Mouse (Mus musculus): ENCODE measurements around the gene Slc38a6. TPM values are rescaled to one million over a fixed set of nuclear protein-coding genes. Genes with fewer than 3 reads are reported as not detected.

Slc38a6 gene
- total RNA-seq, 2 experiments from 2014 or later: 1.7 to 3.6 TPM

DNA sequence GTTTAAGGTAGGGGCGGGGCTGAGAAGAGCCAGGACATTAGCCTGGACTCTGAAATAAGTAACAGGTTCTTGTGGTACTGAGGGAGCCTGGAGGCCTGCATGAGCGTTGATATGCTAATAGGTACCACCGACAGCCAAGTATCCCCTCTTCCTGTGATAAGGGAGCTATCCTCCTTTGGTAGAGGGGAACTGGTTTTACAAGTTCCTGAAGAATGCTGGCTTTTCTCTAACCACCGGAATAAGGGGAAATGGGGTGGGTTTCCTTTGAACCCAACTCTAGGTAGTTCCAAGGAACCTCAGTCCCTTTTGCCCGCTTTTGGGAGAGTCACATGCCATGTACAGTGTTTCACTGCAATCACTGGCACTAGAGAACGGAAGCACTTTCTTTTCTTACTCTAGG is 98.2 kb downstream of the Slc38a6 start:
- Histone ChIP-seq H3K27ac (no peak overlapping the region), H3K4me3 (no peak overlapping the region)
- intact Hi-C loops (cut with DNase I): loop anchor here (2.0 kb wide), 1 partner anchor 14 kb away; no protein-coding TSS in a partner anchor
- no peak for TF ChIP-seq CTCF (IDR thresholded peaks at IDR 0.05)
- no peak for DNase-seq

DNA sequence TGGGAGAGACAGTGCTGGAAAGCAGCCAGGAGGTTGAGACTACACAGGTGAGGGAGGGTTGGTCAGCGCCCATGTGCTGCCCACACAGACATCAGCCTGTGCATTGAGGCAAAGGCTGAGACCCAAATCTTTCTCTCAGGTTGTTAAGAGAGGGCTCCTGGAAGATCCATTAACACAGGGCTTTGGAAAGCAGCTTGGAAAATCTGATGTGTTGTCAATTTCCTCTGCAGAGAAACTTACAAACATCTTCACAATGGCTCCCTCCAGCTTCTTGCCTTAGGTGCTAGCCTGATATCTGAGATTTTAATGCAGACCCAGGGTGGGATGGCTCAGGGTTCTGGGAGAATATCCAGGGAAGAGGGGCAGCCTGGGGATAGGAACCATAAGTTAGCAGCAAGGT is 105.9 kb downstream of the Slc38a6 start:
- peak; percentile 23 for DNase-seq
- H3K27ac ChIP-seq: peak overlapping the region; percentile 65
- intact Hi-C loops (cut with DNase I): no loop called here
- no peak overlapping the region for H3K4me3 ChIP-seq
- no peak for TF ChIP-seq CTCF (IDR thresholded peaks at IDR 0.05)

DNA sequence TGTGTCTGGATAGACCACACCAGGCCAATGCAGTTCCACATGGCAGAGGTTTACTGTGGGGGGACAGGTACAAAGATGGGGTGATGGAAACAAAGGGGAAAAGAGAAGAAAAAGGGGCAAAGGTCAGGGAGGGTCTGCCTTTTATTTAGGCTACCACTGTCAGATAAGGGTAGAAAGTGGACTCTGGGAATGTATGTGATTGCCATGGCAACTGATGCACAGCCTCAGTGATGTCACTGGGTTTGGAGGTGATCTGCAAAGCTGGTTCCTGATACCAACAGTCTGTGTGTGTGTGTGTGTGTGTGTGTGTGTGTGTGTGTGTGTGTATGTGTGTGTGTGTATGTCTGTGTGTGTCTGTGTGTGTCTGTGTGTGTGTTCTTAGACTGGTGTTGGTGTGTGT is 106.4 kb downstream of the Slc38a6 start:
- no peak overlapping the region for H3K4me3 ChIP-seq
- no peak for TF ChIP-seq CTCF (IDR thresholded peaks at IDR 0.05)
- intact Hi-C loops (cut with DNase I): no loop called here
- DNase-seq: no peak
- H3K27ac ChIP-seq: peak overlapping the region; percentile 75

DNA sequence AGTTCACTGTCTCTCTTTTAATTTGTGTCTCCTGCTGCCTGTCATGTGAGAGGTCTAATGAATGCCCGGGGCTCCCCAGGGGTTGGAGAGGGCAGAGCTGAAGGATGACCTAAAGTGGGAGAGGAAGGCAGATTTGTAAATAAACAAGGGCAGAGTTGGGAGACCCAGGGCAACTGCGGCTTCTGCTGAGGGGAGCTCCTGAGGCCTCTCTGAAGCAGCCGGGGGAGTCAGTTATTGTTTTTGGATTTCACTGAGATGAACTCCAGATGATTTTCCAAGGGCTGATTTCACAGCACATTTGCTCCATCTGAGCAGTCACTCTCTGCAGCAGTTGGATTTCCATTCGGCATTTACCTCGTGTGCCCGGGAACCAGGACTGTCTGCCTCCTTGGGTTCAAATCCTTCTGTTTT is 107.3 kb downstream of the Slc38a6 start:
- peak; percentile 27 for DNase-seq
- no peak for TF ChIP-seq CTCF (IDR thresholded peaks at IDR 0.05)
- H3K27ac ChIP-seq: peak overlapping the region; percentile 75
- H3K4me3 ChIP-seq: no peak overlapping the region
- intact Hi-C loops (cut with DNase I): no loop called here

DNA sequence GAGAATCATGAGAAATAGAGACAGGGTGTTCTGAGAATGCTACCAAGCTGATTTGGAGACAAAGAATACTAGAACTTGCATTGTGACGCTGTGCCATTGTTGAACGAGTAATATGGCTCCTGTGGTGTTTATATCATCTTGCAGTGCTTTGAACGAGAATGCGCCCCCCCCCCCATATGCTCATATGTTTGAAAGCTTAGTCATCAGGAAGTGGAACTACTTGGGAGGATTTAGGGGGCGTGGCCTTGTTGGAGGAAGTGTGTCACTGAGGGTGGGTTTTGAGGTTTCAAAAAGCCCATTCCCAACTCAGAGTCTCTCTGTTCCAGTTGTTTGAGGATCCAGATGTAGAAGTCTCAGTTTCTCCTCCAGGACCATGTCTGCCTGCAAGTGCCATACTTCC is 108.0 kb downstream of the Slc38a6 start:
- no peak for DNase-seq
- Histone ChIP-seq H3K27ac (peak overlapping the region; percentile 75), H3K4me3 (no peak overlapping the region)
- TF ChIP-seq CTCF (IDR thresholded peaks at IDR 0.05): no peak
- intact Hi-C loops (cut with DNase I): no loop called here

DNA sequence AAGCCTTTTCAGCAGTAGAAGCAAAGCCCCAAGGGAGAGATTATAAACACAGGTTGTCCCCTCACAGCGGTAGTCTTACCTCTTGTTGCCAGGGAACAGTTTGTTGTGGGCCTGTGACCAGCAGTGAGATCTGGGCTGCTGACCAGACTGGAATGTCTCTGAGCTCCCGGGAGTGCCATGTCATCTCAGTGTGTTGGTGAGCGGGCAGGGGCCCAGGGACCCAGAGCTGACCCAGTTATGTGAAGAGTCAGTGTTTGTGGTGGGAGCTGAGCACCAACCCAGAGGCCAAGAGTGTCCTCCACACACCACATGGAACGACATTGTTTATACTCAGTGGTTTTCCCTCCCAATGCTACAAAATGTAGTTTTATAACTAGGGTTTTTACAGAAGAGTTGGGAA is 112.8 kb downstream of the Slc38a6 start:
- intact Hi-C loops (cut with DNase I): loop anchor here (2.0 kb wide), 1 partner anchor 15 kb away; no protein-coding TSS in a partner anchor
- DNase-seq: peak; percentile 88
- Histone ChIP-seq H3K4me3 (no peak overlapping the region), H3K27ac (peak overlapping the region; percentile 99)
- no peak for TF ChIP-seq CTCF (IDR thresholded peaks at IDR 0.05)

DNA sequence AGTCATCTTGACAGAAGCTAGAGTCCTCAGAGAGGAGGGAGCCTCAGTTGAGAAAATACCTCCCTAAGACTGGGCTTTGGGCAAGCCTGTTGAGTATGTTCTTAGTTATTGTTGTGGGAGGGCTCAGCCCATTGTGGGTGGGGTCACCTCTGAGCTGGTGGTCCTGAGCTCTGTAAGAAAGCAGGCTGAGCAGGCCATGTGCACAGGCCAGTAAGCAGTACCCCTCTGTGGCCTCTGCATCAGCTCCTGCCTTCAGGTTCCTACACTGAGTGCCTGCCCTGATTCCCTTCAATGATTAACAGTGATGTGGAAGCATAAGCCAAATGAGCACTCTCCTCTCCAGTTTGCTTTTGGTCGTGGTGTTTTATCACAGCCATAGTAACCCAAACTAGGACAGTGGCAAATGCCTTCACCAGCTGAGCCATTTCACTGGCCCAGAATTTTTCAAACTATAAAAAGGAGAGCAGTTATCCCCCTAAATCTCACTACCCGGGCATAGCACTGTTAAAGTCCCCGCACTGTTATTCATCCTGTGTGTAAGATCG is 114.0 kb downstream of the Slc38a6 start:
- DNase-seq: peak; percentile 10
- H3K27ac ChIP-seq: peak overlapping the region; percentile 99
- intact Hi-C loops (cut with DNase I): no loop called here
- TF ChIP-seq CTCF (IDR thresholded peaks at IDR 0.05): no peak
- no peak overlapping the region for H3K4me3 ChIP-seq

DNA sequence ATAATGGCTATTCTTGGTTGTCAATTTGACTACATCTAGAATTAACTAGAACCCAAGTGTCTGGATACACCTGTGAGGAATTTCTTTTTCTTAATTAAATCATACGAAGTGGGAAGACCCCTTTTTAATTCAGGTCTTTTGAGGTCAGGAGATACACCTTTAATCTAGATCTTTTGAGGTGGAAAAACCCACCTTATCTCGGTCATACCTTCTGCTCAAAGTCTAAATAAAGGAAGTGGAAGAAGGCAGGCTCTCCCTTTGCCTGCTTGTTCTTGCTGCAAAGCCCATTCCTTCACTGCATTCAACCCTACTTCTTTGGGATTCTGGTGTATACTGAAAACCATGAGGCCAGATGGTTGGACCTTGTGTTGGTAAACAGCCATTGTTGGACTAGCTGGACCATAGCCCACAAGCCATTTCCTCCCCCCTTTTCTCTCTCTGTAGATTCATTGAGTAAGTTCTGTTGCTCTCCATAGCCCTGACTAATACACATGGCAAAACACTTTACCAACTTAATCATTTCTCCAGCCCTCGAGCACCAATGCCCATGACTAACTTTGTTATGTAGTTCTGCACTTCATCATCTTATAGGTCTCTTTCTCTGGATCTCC is 115.0 kb downstream of the Slc38a6 start:
- intact Hi-C loops (cut with DNase I): loop anchor here (2.0 kb wide), 1 partner anchor 357 kb away; no protein-coding TSS in a partner anchor
- no peak for DNase-seq
- TF ChIP-seq CTCF (IDR thresholded peaks at IDR 0.05): no peak
- Histone ChIP-seq H3K27ac (peak overlapping the region; percentile 99), H3K4me3 (no peak overlapping the region)

DNA sequence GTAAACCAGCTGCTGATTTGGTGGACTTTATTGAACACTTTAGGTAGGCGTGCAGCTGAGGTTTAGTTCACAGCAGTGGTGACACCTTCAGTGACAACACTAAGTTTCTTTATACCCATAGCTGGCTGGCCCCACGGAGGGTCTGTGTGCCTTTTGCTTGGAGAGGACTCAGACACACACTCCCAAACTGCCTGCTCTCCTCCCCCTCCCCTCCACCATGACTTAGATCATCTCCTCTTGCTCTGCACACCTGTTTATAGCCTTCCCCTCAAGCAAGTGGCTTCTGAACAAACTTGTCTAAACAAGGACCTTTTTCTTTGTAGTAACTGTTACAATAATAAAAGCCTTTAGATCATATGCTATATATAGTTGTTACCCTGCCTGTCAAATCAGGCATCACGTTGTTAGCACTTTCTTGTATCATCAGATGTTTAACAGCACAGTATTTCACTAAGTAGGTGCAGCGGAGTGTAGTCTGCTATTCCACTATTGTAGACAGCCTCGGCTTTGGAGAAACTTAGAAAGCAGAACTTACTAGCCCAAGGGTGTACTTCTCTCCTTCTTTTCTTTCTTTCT is 115.6 kb downstream of the Slc38a6 start:
- no peak for TF ChIP-seq CTCF (IDR thresholded peaks at IDR 0.05)
- DNase-seq: peak; percentile 27
- Histone ChIP-seq H3K27ac (peak overlapping the region; percentile 99), H3K4me3 (0 out of 2 replicates have a peak overlapping the region, but pooled peaks have one; percentile 0)
- intact Hi-C loops (cut with DNase I): loop anchor here (2.0 kb wide), 1 partner anchor 357 kb away; no protein-coding TSS in a partner anchor

DNA sequence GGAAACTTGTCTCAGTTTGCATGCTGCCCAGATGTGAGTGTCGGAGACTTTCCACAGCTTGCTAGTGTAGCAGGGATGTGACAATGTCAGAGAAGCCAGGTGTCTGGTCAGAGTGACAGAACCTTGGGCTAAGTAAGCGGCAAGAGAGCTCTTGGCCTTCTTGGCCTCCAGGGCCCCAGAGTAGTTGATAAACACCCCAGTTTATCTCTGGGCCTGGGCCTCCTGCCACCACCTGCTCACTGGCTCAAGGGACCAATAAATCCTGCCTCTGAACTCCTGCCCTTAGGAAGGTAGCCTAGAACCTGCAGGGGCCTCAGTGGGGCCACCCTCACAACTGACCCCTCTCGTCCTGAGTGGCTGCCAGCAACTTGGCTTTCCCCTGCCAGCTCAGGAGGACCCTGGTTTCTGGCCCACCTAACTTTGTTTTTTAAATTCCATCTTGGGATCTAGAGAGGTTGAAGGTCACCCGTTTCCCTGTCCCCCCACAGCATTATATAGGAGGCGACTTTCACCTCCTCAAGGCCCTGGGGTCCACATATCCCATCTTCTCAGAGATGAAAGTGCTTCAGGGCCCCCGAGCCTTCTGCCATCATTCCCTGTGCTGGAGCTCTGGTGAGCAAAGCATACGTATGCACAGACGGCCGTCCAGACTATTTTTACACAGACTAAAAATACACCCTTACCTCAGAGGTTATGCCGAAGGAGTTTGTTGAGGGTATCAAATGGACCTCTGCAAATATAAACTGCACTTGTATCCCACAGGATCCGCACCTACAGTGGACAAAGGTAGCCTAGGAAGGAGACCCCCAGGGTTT is 116.5 kb downstream of the Slc38a6 start:
- H3K4me3 ChIP-seq: peak overlapping the region; percentile 54
- H3K27ac ChIP-seq: peak overlapping the region; percentile 99
- DNase-seq: peak; percentile 84
- TF ChIP-seq CTCF (IDR thresholded peaks at IDR 0.05): no peak
- intact Hi-C loops (cut with DNase I): loop anchor here (2.0 kb wide), 1 partner anchor 358 kb away; no protein-coding TSS in a partner anchor

Other genes with a start within 250 kb of the Slc38a6 start
- gene Six1, start 232.9 kb upstream of the Slc38a6 start, total RNA-seq (2021): 10 to 100 TPM; 59.8 to 68.4 TPM
- 10 to 100 TPM; 15.6 to 18.1 TPM for gene Six4, start 173.3 kb upstream of the Slc38a6 start, total RNA-seq (2021)
- gene Mnat1, start 163.1 kb upstream of the Slc38a6 start, total RNA-seq (2021): 10 to 100 TPM; 17.6 to 19.4 TPM
- gene Trmt5, start 69 bp upstream of the Slc38a6 start, total RNA-seq (2021): 1 to 10 TPM; 8.5 to 8.6 TPM